Mouse (Mus musculus): Measurements from ENCODE around the gene Irf4.

GRCm38 (mm10) chr13:30751304-30751580 is 2.2 kb downstream of the Irf4 start:
- TF ChIP-seq CTCF (IDR thresholded peaks at IDR 0.05; ENCODE audit: control insufficient read depth, insufficient read depth, insufficient replicate concordance, low read depth, low read length) (no peak), POLR2A (IDR thresholded peaks at IDR 0.05; ENCODE audit: control insufficient read depth, low read depth, low read length) (no peak)
